In the genomic region with DNA sequence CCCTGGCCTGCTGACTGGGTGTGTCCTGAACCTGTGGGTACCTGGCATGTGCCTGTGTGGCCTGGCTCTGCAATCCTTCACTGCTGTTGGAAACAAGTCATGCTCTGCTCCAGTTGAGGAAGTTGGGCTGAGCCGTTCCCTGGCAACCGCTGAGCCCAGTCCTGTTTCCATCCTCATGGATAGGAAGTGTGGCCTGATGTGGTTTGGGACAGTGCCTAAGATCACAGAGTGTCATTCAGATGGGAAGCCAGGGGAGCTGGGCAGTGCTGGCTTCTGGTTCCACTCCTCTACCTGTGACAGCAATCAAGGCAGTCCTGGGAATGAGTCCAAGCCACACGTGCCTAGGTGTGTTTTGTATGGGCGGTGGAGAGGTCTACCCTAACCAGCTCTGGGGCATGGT, we compare ENCODE assay signal across 12 mouse cellular contexts. TPM values are rescaled to one million over a fixed set of nuclear protein-coding genes. Genes with fewer than 3 reads are reported as not detected.
A peak's percentile ranks its signal among the peaks of the same experiment; 100 is the strongest.
DNase-seq lines count a peak whose midpoint lies in the region; ATAC-seq and TF ChIP-seq lines count a peak whose summit lies in the region.
"Had no signal": no experiment of that assay in that cellular context is flagged by ENCODE, and none has a peak within 500 bp of the region (broad histone marks: within the 10 kb centered on the region; RNA-seq: fewer than 3 reads in every experiment).

No protein-coding gene starts in this region.

- H3K36me3 ChIP-seq in heart, adult 2 months (ENCODE audit: control insufficient read depth, insufficient read depth, low read length): no peaks in the 10 kb centered on the region
- no peaks in the 10 kb centered on the region for H3K36me3 ChIP-seq in heart, embryonic 11.5 days (ENCODE audit: control insufficient read depth, insufficient read depth, low read length)
- peaks cover 22% of the 10 kb centered on the region for H3K36me3 ChIP-seq in heart, embryonic 13.5 days
- H3K36me3 ChIP-seq in lung, embryonic 14.5 days (ENCODE audit: insufficient read depth): peaks cover 16% of the 10 kb centered on the region; the same call in 1 of the 2 replicates

- peak in 1 of 2 experiments; percentile 63 for DNase-seq in heart, adult 2 months
- peak; percentile 71 for DNase-seq in Muller cell, postnatal 12 days (ENCODE audit: inconsistent ontology term)
- DNase-seq in lung, embryonic 14.5 days: no peak
- DNase-seq in ovary, adult 18-20 months (ENCODE audit: low spot score): no peak
- DNase-seq in testis, postnatal 14 days (ENCODE audit: low spot score): no peak
- DNase-seq: liver, postnatal 0 days had no signal

- no peaks in the 10 kb centered on the region for H3K79me2 ChIP-seq in heart, adult 2 months (replicated peaks; ENCODE audit: control insufficient read depth, insufficient read depth, low read length)

- no peak overlapping the region for H3K27ac ChIP-seq in heart, adult 2 months
- H3K27ac ChIP-seq in heart, embryonic 11.5 days (ENCODE audit: low read depth, low read length): no peak overlapping the region
- peak overlapping the region; percentile 42; the same call in 1 of the 2 replicates for H3K27ac ChIP-seq in heart, embryonic 13.5 days (replicated peaks)
- H3K27ac ChIP-seq in lung, embryonic 14.5 days (ENCODE audit: low read depth): no peak overlapping the region
- H3K27ac ChIP-seq: intestine, embryonic 15.5 days; stomach, embryonic 15.5 days had no signal

- TF ChIP-seq POLR2A in heart, adult 2 months (IDR thresholded peaks at IDR 0.05; ENCODE audit: insufficient read depth, low read depth, low read length): no peak

- 0 out of 2 replicates have a peak, but pooled peaks have one; percentile 24 for TF ChIP-seq EP300 in heart, adult 2 months (IDR thresholded peaks at IDR 0.05; ENCODE audit: insufficient read depth, low read depth, low read length)

- H3K4me1 ChIP-seq in heart, adult 2 months (ENCODE audit: control insufficient read depth, insufficient read depth, low read length): peaks cover 13% of the 10 kb centered on the region
- H3K4me1 ChIP-seq in heart, embryonic 11.5 days (ENCODE audit: control insufficient read depth, insufficient read depth, low read length): peaks cover 26% of the 10 kb centered on the region
- H3K4me1 ChIP-seq in heart, embryonic 13.5 days: peaks cover 40% of the 10 kb centered on the region
- peaks cover 22% of the 10 kb centered on the region for H3K4me1 ChIP-seq in lung, embryonic 14.5 days (ENCODE audit: insufficient read depth)

- H3K9me3 ChIP-seq in heart, embryonic 11.5 days (replicated peaks; ENCODE audit: control insufficient read depth, low read length): no peaks in the 10 kb centered on the region
- no peaks in the 10 kb centered on the region for H3K9me3 ChIP-seq in heart, embryonic 13.5 days
- no peaks in the 10 kb centered on the region for H3K9me3 ChIP-seq in lung, embryonic 14.5 days (ENCODE audit: low read depth, low read length)
- H3K9me3 ChIP-seq: intestine, embryonic 15.5 days; stomach, embryonic 15.5 days had no signal

- H3K9ac ChIP-seq in heart, adult 2 months (ENCODE audit: low read depth, low read length): no peak overlapping the region
- H3K9ac ChIP-seq in heart, embryonic 11.5 days (ENCODE audit: low read depth, low read length): no peak overlapping the region
- H3K9ac ChIP-seq in heart, embryonic 13.5 days: no peak overlapping the region
- H3K9ac ChIP-seq in lung, embryonic 14.5 days: no peak overlapping the region
- H3K9ac ChIP-seq: intestine, embryonic 15.5 days; liver, postnatal 0 days; stomach, embryonic 15.5 days had no signal

- ATAC-seq in heart, embryonic 11.5 days (replicated peaks; ENCODE audit: insufficient number of reproducible peaks, low FRiP score, low TSS enrichment): no peak
- peak; percentile 38; the same call in 1 of the 2 replicates for ATAC-seq in heart, embryonic 13.5 days (ENCODE audit: extremely low read depth, insufficient number of reproducible peaks, low FRiP score, low TSS enrichment)
- 0 out of 2 replicates have a peak, but pooled peaks have one; percentile 4 for ATAC-seq in lung, embryonic 14.5 days (ENCODE audit: insufficient read depth)
- no peak for ATAC-seq in megakaryocyte-erythroid progenitor cell, adult 5-6 weeks (replicated peaks; ENCODE audit: low FRiP score, low TSS enrichment, poor library complexity, severe bottlenecking)
- ATAC-seq: intestine, embryonic 15.5 days; liver, postnatal 0 days had no signal

- WGBS in heart, adult 2 months: 50% methylated on average over 4 of the region's 4 CpGs
- 83% methylated on average over 4 of the region's 4 CpGs for WGBS in heart, embryonic 11.5 days (ENCODE audit: insufficient replicate concordance)
- 72% methylated on average over 4 of the region's 4 CpGs for WGBS in heart, embryonic 13.5 days
- WGBS in lung, embryonic 14.5 days: 86% methylated on average over 4 of the region's 4 CpGs

- no peak overlapping the region for H3K4me2 ChIP-seq in heart, embryonic 11.5 days
- no peak overlapping the region for H3K4me2 ChIP-seq in heart, embryonic 13.5 days
- H3K4me2 ChIP-seq in lung, embryonic 14.5 days: no peak overlapping the region
- H3K4me2 ChIP-seq: intestine, embryonic 15.5 days; stomach, embryonic 15.5 days had no signal

- H3K27me3 ChIP-seq in heart, adult 2 months (ENCODE audit: control insufficient read depth, insufficient read depth, low read length): no peaks in the 10 kb centered on the region
- no peaks in the 10 kb centered on the region for H3K27me3 ChIP-seq in heart, embryonic 11.5 days (ENCODE audit: control insufficient read depth, insufficient read depth, low read length)
- no peaks in the 10 kb centered on the region for H3K27me3 ChIP-seq in heart, embryonic 13.5 days (replicated peaks)
- no peaks in the 10 kb centered on the region for H3K27me3 ChIP-seq in lung, embryonic 14.5 days (ENCODE audit: insufficient read depth, low read length)
- H3K27me3 ChIP-seq: intestine, embryonic 15.5 days; stomach, embryonic 15.5 days had no signal

- intact Hi-C loops in heart, adult 2 months (cut with DNase I): no loop called here

- no peak overlapping the region for H3K4me3 ChIP-seq in heart, adult 2 months
- no peak overlapping the region for H3K4me3 ChIP-seq in heart, embryonic 11.5 days (ENCODE audit: low read depth, low read length)
- H3K4me3 ChIP-seq in heart, embryonic 13.5 days: no peak overlapping the region
- no peak overlapping the region for H3K4me3 ChIP-seq in lung, embryonic 14.5 days (ENCODE audit: low read depth, low read length)
- H3K4me3 ChIP-seq: erythroblast, embryonic 14.5 days; intestine, embryonic 15.5 days; stomach, embryonic 15.5 days had no signal

- TF ChIP-seq CTCF in heart, adult 2 months (IDR thresholded peaks at IDR 0.05): no peak
- TF ChIP-seq CTCF in lung, embryonic 14.5 days (IDR thresholded peaks at IDR 0.05; ENCODE audit: low read depth): no peak

RNA-seq across cellular contexts. Expression of a gene that starts 53.2 kb away (rescaled TPM):
- 10 to 100 TPM; 16.0 to 22.9 TPM for total RNA-seq in heart, adult 2 months (2021)
- 15.7 and 17.2 TPM in 2 replicates for polyA plus RNA-seq in heart, adult 2 months (2012; rRNA removed)
- polyA plus RNA-seq in heart, embryonic 11.5 days (2014; fragmentation: Nextera tagmentation; extraction: Ambion mirVana): 38.7 and 38.8 TPM in 2 replicates
- polyA plus RNA-seq in heart, embryonic 13.5 days (2015; fragmentation: Nextera tagmentation; extraction: Ambion mirVana): 44.3 and 48.8 TPM in 2 replicates
- polyA plus RNA-seq in lung, embryonic 14.5 days (2014; fragmentation: Nextera tagmentation; extraction: Ambion mirVana): 81.7 and 83.2 TPM in 2 replicates
- total RNA-seq in megakaryocyte-erythroid progenitor cell, adult 5-6 weeks (2014; fragmentation: Nextera tagmentation): 22.0 and 24.7 TPM in 2 replicates
- 6.2 and 9.2 TPM in 2 replicates for total RNA-seq in megakaryocyte-erythroid progenitor cell, adult 5-6 weeks (2017)

Comparison
In these comparisons a context has a peak if more than half of its experiments do, and no peak if none do; other contexts are left out.
1. ATAC-seq: peak in heart, embryonic 13.5 days (single experiment) and lung, embryonic 14.5 days (single experiment); none in heart, embryonic 11.5 days (single experiment) and megakaryocyte-erythroid progenitor cell, adult 5-6 weeks (single experiment).